Mouse (Mus musculus): ENCODE measurements at regions not wholly inside any gene's neighbourhood (a gene's known extent, or its start where the extent isn't known, plus 50 kb on each side); places are given as distances from the start of the nearest gene placed in this dataset.

- no peak for TF ChIP-seq E2F4 (IDR thresholded peaks at IDR 0.05; ENCODE audit: borderline replicate concordance, low read depth, low read length)
- no peak for TF ChIP-seq BHLHE40 (IDR thresholded peaks at IDR 0.05; ENCODE audit: borderline replicate concordance, low read depth, low read length)
- TF ChIP-seq MAX (IDR thresholded peaks at IDR 0.05; ENCODE audit: low read length): no peak
- no peak for TF ChIP-seq RCOR1 (IDR thresholded peaks at IDR 0.05; ENCODE audit: low read depth, low read length)
- TF ChIP-seq HCFC1 (IDR thresholded peaks at IDR 0.05; ENCODE audit: low read depth, low read length): no peak
- no peak for TF ChIP-seq MEF2A (IDR thresholded peaks at IDR 0.05; ENCODE audit: extremely low read depth, insufficient replicate concordance, low read depth, low read length, poor library complexity, severe bottlenecking)
- TF ChIP-seq MYB (IDR thresholded peaks at IDR 0.05; ENCODE audit: low read depth, low read length): no peak
- no peak for TF ChIP-seq POLR2AphosphoS2 (IDR thresholded peaks at IDR 0.05; ENCODE audit: low read length)
- no peak for TF ChIP-seq MXI1 (IDR thresholded peaks at IDR 0.05; ENCODE audit: low read depth, low read length)
- no peak for TF ChIP-seq NRF1 (IDR thresholded peaks at IDR 0.05; ENCODE audit: insufficient read depth, low read depth, low read length, poor library complexity, severe bottlenecking)
- peak; percentile 75 for TF ChIP-seq ZC3H11A (IDR thresholded peaks at IDR 0.05; ENCODE audit: low read depth, low read length)
- TF ChIP-seq SIN3A (IDR thresholded peaks at IDR 0.05; ENCODE audit: low read length): no peak
- TF ChIP-seq ZMIZ1 (IDR thresholded peaks at IDR 0.05; ENCODE audit: low read depth, low read length): no peak
- TF ChIP-seq TBP (IDR thresholded peaks at IDR 0.05; ENCODE audit: low read depth, low read length): no peak
- no peak for TF ChIP-seq CHD2 (IDR thresholded peaks at IDR 0.05; ENCODE audit: low read length)
- 0 out of 2 replicates have a peak, but pooled peaks have one; percentile 21 for TF ChIP-seq MYC (IDR thresholded peaks at IDR 0.05; ENCODE audit: low read depth, low read length)
Observed at GRCm38 (mm10) chr5:41125050-41125449, 582.9 kb downstream of the Rab28 start (continued).

GRCm38 (mm10) chr5:41117658-41118057, 590.3 kb downstream of the Rab28 start:
- Histone ChIP-seq H3K27me3 (ENCODE audit: control insufficient read depth in 1 of 2, insufficient read depth in 2 of 2, low read length in 2 of 2) (0 out of 4 replicates have a peak, but pooled peaks cover 0 to 2% of the 10 kb centered on the region in 2 experiments), H3K9ac (ENCODE audit: control insufficient read depth, low read depth, low read length, poor library complexity, severe bottlenecking) (no peak overlapping the region), H3K4me1 (ENCODE audit: control insufficient read depth in 1 of 2, insufficient read depth in 2 of 2, low read length in 2 of 2) (no peaks in the 10 kb centered on the region), H3K79me2 (ENCODE audit: control insufficient read depth, insufficient read depth, low read length, poor library complexity) (no peaks in the 10 kb centered on the region), H3K36me3 (ENCODE audit: control insufficient read depth in 1 of 2, insufficient read depth in 2 of 2, low read length in 2 of 2) (no peaks in the 10 kb centered on the region), H3K9me3 (replicated peaks; ENCODE audit: insufficient read depth, low read length) (no peaks in the 10 kb centered on the region), H3K27ac (ENCODE audit: control insufficient read depth, low read depth, low read length) (no peak overlapping the region), H3K4me3 (ENCODE audit: control insufficient read depth in 1 of 2, insufficient read depth in 1 of 2, low read depth in 2 of 2, low read length in 2 of 2) (no peak overlapping the region)
- no peak for TF ChIP-seq ZC3H11A (IDR thresholded peaks at IDR 0.05; ENCODE audit: low read depth, low read length)
- TF ChIP-seq POLR2AphosphoS5 (IDR thresholded peaks at IDR 0.05; ENCODE audit: borderline replicate concordance, low read depth, low read length): no peak
- no peak for TF ChIP-seq CHD1 (IDR thresholded peaks at IDR 0.05; ENCODE audit: low read depth, low read length)
- no peak for TF ChIP-seq CHD2 (IDR thresholded peaks at IDR 0.05; ENCODE audit: low read length)
- no peak for TF ChIP-seq TBP (IDR thresholded peaks at IDR 0.05; ENCODE audit: low read depth, low read length)
- TF ChIP-seq RAD21 (IDR thresholded peaks at IDR 0.05; ENCODE audit: low read depth, low read length): no peak
- TF ChIP-seq MXI1 (IDR thresholded peaks at IDR 0.05; ENCODE audit: low read depth, low read length): no peak
- TF ChIP-seq SIN3A (IDR thresholded peaks at IDR 0.05; ENCODE audit: low read length): no peak
- TF ChIP-seq MAX (IDR thresholded peaks at IDR 0.05; ENCODE audit: low read length): no peak
- TF ChIP-seq USF2 (IDR thresholded peaks at IDR 0.05; ENCODE audit: borderline replicate concordance in 1 of 2, insufficient read depth in 1 of 2, low read depth in 1 of 2, low read length in 2 of 2): no peak
- TF ChIP-seq MAZ (IDR thresholded peaks at IDR 0.05; ENCODE audit: low read depth, low read length): no peak
- TF ChIP-seq MYB (IDR thresholded peaks at IDR 0.05; ENCODE audit: low read depth, low read length): no peak
- TF ChIP-seq ETS1 (IDR thresholded peaks at IDR 0.05; ENCODE audit: low read depth, low read length): no peak
- TF ChIP-seq BHLHE40 (IDR thresholded peaks at IDR 0.05; ENCODE audit: borderline replicate concordance, low read depth, low read length): no peak
- TF ChIP-seq TAL1 (IDR thresholded peaks at IDR 0.05; ENCODE audit: low read length): no peak
- no peak for TF ChIP-seq GATA1 (IDR thresholded peaks at IDR 0.05; ENCODE audit: low read depth, low read length)
- no peak for TF ChIP-seq POLR2A (IDR thresholded peaks at IDR 0.05; ENCODE audit: control insufficient read depth in 1 of 2, insufficient read depth in 1 of 2, low read depth in 1 of 2, low read length in 2 of 2, poor library complexity in 1 of 2)
- TF ChIP-seq MAFK (IDR thresholded peaks at IDR 0.05; ENCODE audit: borderline replicate concordance, low read depth, low read length): no peak
- DNase-seq (ENCODE audit: low read depth, low spot score): no peak

Measured in MEL (cell line).